Mouse (Mus musculus) MEL (cell line): ENCODE measurements at regions not wholly inside any gene's neighbourhood (a gene's known extent, or its start where the extent isn't known, plus 50 kb on each side); places are given as distances from the start of the nearest gene placed in this dataset.

Source experiments
- DNase-seq: peaks from one replicate; pipeline ENCODE4 v3.0.0; 2011; ENCODE audit warnings: low read depth, low spot score
- H3K27ac ChIP-seq: 2 replicates; pipeline ENCODE4 v1.5.1; 2012; ENCODE audit warnings: low read depth, mild to moderate bottlenecking, control low read depth, low read length, moderate library complexity; ENCODE audit not compliant: control insufficient read depth
- H3K27me3 ChIP-seq, 2 experiments: fragments of 150-350 bp in 1 of 2; sonication (generic) in 1 of 2; 2 replicates each; pipeline ENCODE4 v1.6.1; 2012; ENCODE audit warnings: low read length in 2 of 2, mild to moderate bottlenecking in 2 of 2, improper control_type of control experiment in 1 of 2, moderate library complexity in 1 of 2; ENCODE audit not compliant: insufficient read depth in 2 of 2, control insufficient read depth in 1 of 2
- H3K36me3 ChIP-seq, 2 experiments: 2 replicates each; pipeline ENCODE4 v1.6.1; 2012 to 2014; ENCODE audit warnings: low read length in 2 of 2, improper control_type of control experiment in 1 of 2, inconsistent platforms in 1 of 2, mild to moderate bottlenecking in 1 of 2; ENCODE audit not compliant: insufficient read depth in 2 of 2, control insufficient read depth in 1 of 2
- H3K4me1 ChIP-seq, 2 experiments: fragments of 150-350 bp in 1 of 2; sonication (generic) in 1 of 2; 2 replicates each; pipeline ENCODE4 v1.6.1; 2012; ENCODE audit warnings: low read length in 2 of 2, improper control_type of control experiment in 1 of 2, mild to moderate bottlenecking in 1 of 2; ENCODE audit not compliant: insufficient read depth in 2 of 2, control insufficient read depth in 1 of 2
- H3K4me3 ChIP-seq, 2 experiments: fragments of 150-350 bp in 1 of 2; sonication (generic) in 1 of 2; 2 replicates each; pipeline ENCODE4 v1.5.1; 2012; ENCODE audit warnings: low read depth in 2 of 2, low read length in 2 of 2, mild to moderate bottlenecking in 2 of 2, moderate library complexity in 2 of 2, control low read depth in 1 of 2, improper control_type of control experiment in 1 of 2; ENCODE audit not compliant: control insufficient read depth in 1 of 2, insufficient read depth in 1 of 2
- H3K79me2 ChIP-seq: 2 replicates; pipeline ENCODE4 v1.6.1; 2012; ENCODE audit warnings: mild to moderate bottlenecking, low read length, moderate library complexity; ENCODE audit not compliant: control insufficient read depth, poor library complexity, insufficient read depth
- H3K9ac ChIP-seq: 2 replicates; pipeline ENCODE4 v1.6.1; 2012; ENCODE audit warnings: low read depth, mild to moderate bottlenecking, control low read depth, low read length, moderate library complexity; ENCODE audit not compliant: control insufficient read depth, poor library complexity, severe bottlenecking
- H3K9me3 ChIP-seq: fragments of 150-350 bp; sonication (generic); replicated peaks from 2 replicates; pipeline ENCODE4 v1.6.1; 2012; ENCODE audit warnings: mild to moderate bottlenecking, low read length, improper control_type of control experiment, moderate library complexity; ENCODE audit not compliant: insufficient read depth
- BHLHE40 ChIP-seq: IDR thresholded peaks from 2 replicates; pipeline ENCODE4 v1.6.1; 2012; ENCODE audit warnings: low read depth, mild to moderate bottlenecking, inconsistent platforms, low read length, improper control_type of control experiment, borderline replicate concordance
- CHD1 ChIP-seq: IDR thresholded peaks from 2 replicates; pipeline ENCODE4 v1.6.1; 2012; ENCODE audit warnings: low read depth, mild to moderate bottlenecking, inconsistent platforms, low read length, improper control_type of control experiment
- CTCF ChIP-seq, 3 experiments: IDR thresholded peaks in 2 of 3; conservative IDR thresholded peaks in 1 of 3; 2 replicates each; pipeline ENCODE4 v1.5.1; 2011 to 2012; ENCODE audit warnings: low read length in 3 of 3, low read depth in 2 of 3, mild to moderate bottlenecking in 2 of 3, improper control_type of control experiment in 1 of 3, inconsistent platforms in 1 of 3, mixed read lengths in 1 of 3, moderate library complexity in 1 of 3; ENCODE audit not compliant: control insufficient read depth in 1 of 3, insufficient read depth in 1 of 3, poor library complexity in 1 of 3, severe bottlenecking in 1 of 3
- E2F4 ChIP-seq: IDR thresholded peaks from 2 replicates; pipeline ENCODE4 v1.6.1; 2011; ENCODE audit warnings: low read depth, low read length, improper control_type of control experiment, borderline replicate concordance
- ELF1 ChIP-seq: IDR thresholded peaks from 2 replicates; pipeline ENCODE4 v1.6.1; 2014; ENCODE audit warnings: low read depth, mild to moderate bottlenecking, inconsistent platforms, low read length, improper control_type of control experiment, moderate library complexity
- EP300 ChIP-seq, 2 experiments: IDR thresholded peaks; 2 replicates each; pipeline ENCODE4 v1.6.1; 2011; ENCODE audit warnings: improper control_type of control experiment in 2 of 2, low read length in 2 of 2, low read depth in 1 of 2, mild to moderate bottlenecking in 1 of 2
- ETS1 ChIP-seq: IDR thresholded peaks from 2 replicates; pipeline ENCODE4 v1.6.1; 2012; ENCODE audit warnings: low read depth, mild to moderate bottlenecking, inconsistent platforms, low read length, improper control_type of control experiment, moderate library complexity
- GABPA ChIP-seq: IDR thresholded peaks from 2 replicates; pipeline ENCODE4 v1.6.1; 2012; ENCODE audit warnings: low read depth, mild to moderate bottlenecking, inconsistent platforms, low read length, improper control_type of control experiment, moderate library complexity
- HCFC1 ChIP-seq: IDR thresholded peaks from 2 replicates; pipeline ENCODE4 v1.6.1; 2012; ENCODE audit warnings: low read depth, mild to moderate bottlenecking, inconsistent platforms, low read length, improper control_type of control experiment, moderate library complexity
- JUND ChIP-seq: IDR thresholded peaks from 2 replicates; pipeline ENCODE4 v1.6.1; 2011; ENCODE audit warnings: low read depth, mild to moderate bottlenecking, improper control_type of control experiment, low read length
- KAT2A ChIP-seq: conservative IDR thresholded peaks from 2 replicates; pipeline ENCODE4 v1.6.1; 2012; ENCODE audit warnings: low read depth, low read length, improper control_type of control experiment, inconsistent platforms
- MAFK ChIP-seq: IDR thresholded peaks from 2 replicates; pipeline ENCODE4 v1.6.1; 2011; ENCODE audit warnings: low read depth, mild to moderate bottlenecking, low read length, improper control_type of control experiment, borderline replicate concordance
- MAZ ChIP-seq: IDR thresholded peaks from 2 replicates; pipeline ENCODE4 v1.6.1; 2012; ENCODE audit warnings: low read depth, mild to moderate bottlenecking, inconsistent platforms, low read length, improper control_type of control experiment
- MEF2A ChIP-seq: IDR thresholded peaks from 2 replicates; pipeline ENCODE4 v1.6.1; 2014; ENCODE audit warnings: low read depth, mild to moderate bottlenecking, inconsistent platforms, low read length, improper control_type of control experiment; ENCODE audit not compliant: poor library complexity, insufficient replicate concordance, severe bottlenecking; ENCODE audit errors: extremely low read depth
- MYB ChIP-seq: IDR thresholded peaks from 2 replicates; pipeline ENCODE4 v1.6.1; 2011; ENCODE audit warnings: mild to moderate bottlenecking, low read depth, low read length, improper control_type of control experiment
- MYC ChIP-seq: IDR thresholded peaks from 2 replicates; pipeline ENCODE4 v1.6.1; 2011; ENCODE audit warnings: low read depth, mild to moderate bottlenecking, low read length, improper control_type of control experiment, moderate library complexity
- NELFE ChIP-seq: IDR thresholded peaks from 2 replicates; pipeline ENCODE4 v1.6.1; 2011; ENCODE audit warnings: low read depth, low read length, improper control_type of control experiment
- NRF1 ChIP-seq: IDR thresholded peaks from 2 replicates; pipeline ENCODE4 v1.6.1; 2014; ENCODE audit warnings: low read depth, mild to moderate bottlenecking, inconsistent platforms, low read length, improper control_type of control experiment, moderate library complexity; ENCODE audit not compliant: poor library complexity, insufficient read depth, severe bottlenecking
- POLR2A ChIP-seq, 2 experiments: IDR thresholded peaks; 2 replicates each; pipeline ENCODE4 v1.6.1; 2011 to 2012; ENCODE audit warnings: low read length in 2 of 2, mild to moderate bottlenecking in 2 of 2, control low read depth in 1 of 2, improper control_type of control experiment in 1 of 2, low read depth in 1 of 2, moderate library complexity in 1 of 2; ENCODE audit not compliant: control insufficient read depth in 1 of 2, insufficient read depth in 1 of 2, poor library complexity in 1 of 2
- POLR2AphosphoS2 ChIP-seq: IDR thresholded peaks from 2 replicates; pipeline ENCODE4 v1.6.1; 2011; ENCODE audit warnings: low read length, improper control_type of control experiment
- RAD21 ChIP-seq: IDR thresholded peaks from 2 replicates; pipeline ENCODE4 v1.6.1; 2011; ENCODE audit warnings: mild to moderate bottlenecking, low read depth, low read length, improper control_type of control experiment
- RCOR1 ChIP-seq: IDR thresholded peaks from 2 replicates; pipeline ENCODE4 v1.6.1; 2012; ENCODE audit warnings: low read depth, mild to moderate bottlenecking, inconsistent platforms, low read length, improper control_type of control experiment
- SIN3A ChIP-seq: IDR thresholded peaks from 2 replicates; pipeline ENCODE4 v1.6.1; 2012; ENCODE audit warnings: low read length, improper control_type of control experiment, inconsistent platforms
- SMC3 ChIP-seq: IDR thresholded peaks from 2 replicates; pipeline ENCODE4 v1.6.1; 2011; ENCODE audit warnings: low read depth, low read length, improper control_type of control experiment
- TAL1 ChIP-seq: IDR thresholded peaks from 2 replicates; pipeline ENCODE4 v1.6.1; 2012; ENCODE audit warnings: mild to moderate bottlenecking, inconsistent platforms, low read length, moderate library complexity, mixed read lengths
- TBP ChIP-seq: IDR thresholded peaks from 2 replicates; pipeline ENCODE4 v1.8.0; 2011; ENCODE audit warnings: low read depth, low read length, improper control_type of control experiment
- UBTF ChIP-seq: IDR thresholded peaks from 2 replicates; pipeline ENCODE4 v1.6.1; 2012; ENCODE audit warnings: low read depth, mild to moderate bottlenecking, inconsistent platforms, low read length, improper control_type of control experiment, moderate library complexity, borderline replicate concordance; ENCODE audit not compliant: insufficient read depth
- USF1 ChIP-seq: IDR thresholded peaks from 2 replicates; pipeline ENCODE4 v1.6.1; 2014; ENCODE audit warnings: low read depth, mild to moderate bottlenecking, inconsistent platforms, low read length, improper control_type of control experiment, moderate library complexity
- USF2 ChIP-seq, 2 experiments: IDR thresholded peaks; 2 replicates each; pipeline ENCODE4 v1.6.1; 2011 to 2012; ENCODE audit warnings: improper control_type of control experiment in 2 of 2, low read length in 2 of 2, borderline replicate concordance in 1 of 2, inconsistent platforms in 1 of 2, low read depth in 1 of 2, mild to moderate bottlenecking in 1 of 2; ENCODE audit not compliant: insufficient read depth in 1 of 2
- ZC3H11A ChIP-seq: IDR thresholded peaks from 2 replicates; pipeline ENCODE4 v1.6.1; 2012; ENCODE audit warnings: low read depth, mild to moderate bottlenecking, inconsistent platforms, low read length, improper control_type of control experiment
- ZNF384 ChIP-seq: IDR thresholded peaks from 2 replicates; pipeline ENCODE4 v1.6.1; 2012; ENCODE audit warnings: low read depth, mild to moderate bottlenecking, inconsistent platforms, low read length, improper control_type of control experiment

- Histone ChIP-seq H3K4me1 (no peaks in the 10 kb centered on the region), H3K9me3 (no peaks in the 10 kb centered on the region), H3K27ac (no peak overlapping the region), H3K36me3 (no peaks in the 10 kb centered on the region), H3K4me3 (no peak overlapping the region), H3K27me3 (no peaks in the 10 kb centered on the region; a peak in 1 of 4 replicates), H3K79me2 (no peaks in the 10 kb centered on the region), H3K9ac (no peak overlapping the region)
- TF ChIP-seq HCFC1 (no peak), BHLHE40 (no peak), TBP (no peak), ELF1 (no peak), JUND (no peak), UBTF (no peak), E2F4 (no peak), ZC3H11A (no peak), MYC (no peak), SMC3 (no peak), NRF1 (no peak), USF1 (no peak), RAD21 (no peak), GABPA (no peak), ETS1 (no peak), POLR2A (IDR thresholded peaks at IDR 0.05; ENCODE audit: control insufficient read depth in 1 of 2, insufficient read depth in 1 of 2, low read depth in 1 of 2, low read length in 2 of 2, poor library complexity in 1 of 2) (no peak), MEF2A (no peak), ZNF384 (no peak), USF2 (IDR thresholded peaks at IDR 0.05; ENCODE audit: borderline replicate concordance in 1 of 2, insufficient read depth in 1 of 2, low read depth in 1 of 2, low read length in 2 of 2) (no peak)
- DNase-seq: no peak
Measured at GRCm38 (mm10) chr17:88171606-88172005, 106.5 kb upstream of the Fbxo11 start.

GRCm38 (mm10) chr17:88173354-88174032, 108.4 kb upstream of the Fbxo11 start:
- H3K4me1 ChIP-seq: no peaks in the 10 kb centered on the region
- no peaks in the 10 kb centered on the region for H3K36me3 ChIP-seq
- no peaks in the 10 kb centered on the region; a peak in 1 of 4 replicates for H3K27me3 ChIP-seq
- peak; percentile 24 for DNase-seq
- H3K9me3 ChIP-seq: no peaks in the 10 kb centered on the region
- no peaks in the 10 kb centered on the region for H3K79me2 ChIP-seq
- no peak overlapping the region for H3K27ac ChIP-seq
- H3K4me3 ChIP-seq: no peak overlapping the region
- no peak overlapping the region for H3K9ac ChIP-seq
- TF ChIP-seq NELFE: no peak
- TF ChIP-seq ZC3H11A: no peak
- TF ChIP-seq MAZ: no peak
- no peak for TF ChIP-seq USF2 (IDR thresholded peaks at IDR 0.05; ENCODE audit: borderline replicate concordance in 1 of 2, insufficient read depth in 1 of 2, low read depth in 1 of 2, low read length in 2 of 2)
- TF ChIP-seq MAFK: no peak
- no peak for TF ChIP-seq MYC
- TF ChIP-seq RAD21: peak; percentile 10
- no peak for TF ChIP-seq POLR2AphosphoS2
- TF ChIP-seq KAT2A: no peak
- TF ChIP-seq EP300 (IDR thresholded peaks at IDR 0.05; ENCODE audit: low read depth in 1 of 2, low read length in 2 of 2): peak; percentile 38 to 39
- TF ChIP-seq MYB: no peak
- peak in 2 of 3 experiments; percentile 28 to 31; a peak in 3 of 6 replicates for TF ChIP-seq CTCF (IDR thresholded peaks at IDR 0.05 in 2 of 3, conservative IDR thresholded peaks at IDR 0.05 in 1 of 3; ENCODE audit: control insufficient read depth in 1 of 3, insufficient read depth in 1 of 3, low read depth in 2 of 3, low read length in 3 of 3, poor library complexity in 1 of 3, severe bottlenecking in 1 of 3)
- no peak for TF ChIP-seq SIN3A
- 0 out of 2 replicates have a peak, but pooled peaks have one; percentile 17 for TF ChIP-seq TAL1
- TF ChIP-seq RCOR1: peak; percentile 17; the same call in 1 of the 2 replicates
- TF ChIP-seq TBP: no peak
- TF ChIP-seq CHD1: no peak
